Mouse (Mus musculus): ENCODE measurements at regions not wholly inside any gene's neighbourhood (a gene's known extent, or its start where the extent isn't known, plus 50 kb on each side); places are given as distances from the start of the nearest gene placed in this dataset.
A peak's percentile ranks its signal among the peaks of the same experiment; 100 is the strongest.
"Not testable (repeated sequence)": the region's sequence is repeated elsewhere in the genome, so short reads cannot be mapped to it uniquely, and the experiment has no call there.

GRCm38 (mm10) chr12:49084505-49084904 lies 298.0 kb upstream of the Foxg1 start:
- no peak for DNase-seq (ENCODE audit: low spot score in 2 of 2)

GRCm38 (mm10) chr12:49086076-49086475 lies 296.4 kb upstream of the Foxg1 start:
- no peak for DNase-seq (ENCODE audit: low spot score in 2 of 2)

GRCm38 (mm10) chr12:49090177-49090576 lies 292.3 kb upstream of the Foxg1 start:
- DNase-seq (ENCODE audit: low spot score in 2 of 2): no peak

GRCm38 (mm10) chr12:49105931-49106330 lies 276.5 kb upstream of the Foxg1 start:
- no peak for DNase-seq (ENCODE audit: low spot score in 2 of 2)

- DNase-seq (ENCODE audit: low spot score in 2 of 2): peak; percentile 30 to 54
These were observed 275.8 kb upstream of the Foxg1 start for GRCm38 (mm10) chr12:49106399-49107382.

- DNase-seq (ENCODE audit: low spot score in 2 of 2): no peak
These were observed 274.9 kb upstream of the Foxg1 start for GRCm38 (mm10) chr12:49107415-49108148.

- not testable (repeated sequence) for DNase-seq (ENCODE audit: low spot score in 2 of 2)
These were observed 251.4 kb upstream of the Foxg1 start for GRCm38 (mm10) chr12:49131093-49131492.

- DNase-seq (ENCODE audit: low spot score in 2 of 2): peak; percentile 13 to 35
These were observed 212.4 kb upstream of the Foxg1 start for GRCm38 (mm10) chr12:49170097-49170496.

- no peak for DNase-seq (ENCODE audit: low spot score in 2 of 2)
These were observed 211.3 kb upstream of the Foxg1 start for GRCm38 (mm10) chr12:49171014-49171677.

GRCm38 (mm10) chr12:49191348-49191747 lies 191.1 kb upstream of the Foxg1 start:
- no peak for DNase-seq (ENCODE audit: low spot score in 2 of 2)

- DNase-seq (ENCODE audit: low spot score in 2 of 2): no peak
These were observed 148.7 kb upstream of the Foxg1 start for GRCm38 (mm10) chr12:49233524-49234306.
